Mouse (Mus musculus): ENCODE results near the gene Mrpl16. TPM values are rescaled to one million over a fixed set of nuclear protein-coding genes. Genes with fewer than 3 reads are reported as not detected.

Mrpl16 gene
- polyA plus RNA-seq, 1 experiment from 2014 or later = 53.1 TPM

GRCm38 (mm10) chr19:11766413-11766812, 3.8 kb upstream of the Mrpl16 start:
- DNase-seq (ENCODE audit: low spot score) (no peak), ATAC-seq (ENCODE audit: low FRiP score) (no peak)
- WGBS = 75% methylated on average over 4 of the region's 4 CpGs
- H3K36me3 ChIP-seq (replicated peaks; ENCODE audit: control insufficient read depth, insufficient read depth) = no peaks in the 10 kb centered on the region
- peaks cover 8% of the 10 kb centered on the region for H3K4me1 ChIP-seq (replicated peaks; ENCODE audit: control insufficient read depth, insufficient read depth, low read length)
- H3K9me3 ChIP-seq (ENCODE audit: control insufficient read depth, low read length) = no peaks in the 10 kb centered on the region
- no peak overlapping the region for H3K27ac ChIP-seq
- no peak overlapping the region for H3K4me3 ChIP-seq (replicated peaks; ENCODE audit: low read length)
- no peak overlapping the region for H3K4me2 ChIP-seq (replicated peaks)
- H3K27me3 ChIP-seq (ENCODE audit: control insufficient read depth, insufficient read depth, low read length) = 0 out of 2 replicates have a peak, but pooled peaks cover 5% of the 10 kb centered on the region
- H3K9ac ChIP-seq = no peak overlapping the region

- peak; percentile 69 for DNase-seq (ENCODE audit: low spot score)
- H3K4me3 ChIP-seq (replicated peaks; ENCODE audit: low read length) = no peak overlapping the region
- H3K27me3 ChIP-seq (ENCODE audit: control insufficient read depth, insufficient read depth, low read length) = 0 out of 2 replicates have a peak, but pooled peaks cover 5% of the 10 kb centered on the region
- no peak overlapping the region for H3K27ac ChIP-seq
- H3K9me3 ChIP-seq (ENCODE audit: control insufficient read depth, low read length) = no peaks in the 10 kb centered on the region
- H3K4me1 ChIP-seq (replicated peaks; ENCODE audit: control insufficient read depth, insufficient read depth, low read length) = peaks cover 8% of the 10 kb centered on the region
- H3K9ac ChIP-seq = no peak overlapping the region
- 19% methylated on average over 3 of the region's 3 CpGs for WGBS
- peaks cover 8% of the 10 kb centered on the region for H3K36me3 ChIP-seq (replicated peaks; ENCODE audit: control insufficient read depth, insufficient read depth)
- no peak overlapping the region for H3K4me2 ChIP-seq (replicated peaks)
- ATAC-seq (ENCODE audit: low FRiP score) = no peak
Measured at GRCm38 (mm10) chr19:11768163-11768562, 2.0 kb upstream of the Mrpl16 start.

GRCm38 (mm10) chr19:11769257-11769920, 802 bp upstream of the Mrpl16 start:
- H3K36me3 ChIP-seq (replicated peaks; ENCODE audit: control insufficient read depth, insufficient read depth) = peaks cover 20% of the 10 kb centered on the region
- 0 out of 2 replicates have a peak, but pooled peaks cover 5% of the 10 kb centered on the region for H3K27me3 ChIP-seq (ENCODE audit: control insufficient read depth, insufficient read depth, low read length)
- H3K9me3 ChIP-seq (ENCODE audit: control insufficient read depth, low read length) = no peaks in the 10 kb centered on the region
- H3K4me1 ChIP-seq (replicated peaks; ENCODE audit: control insufficient read depth, insufficient read depth, low read length) = peaks cover 8% of the 10 kb centered on the region
- H3K4me3 ChIP-seq (replicated peaks; ENCODE audit: low read length) = peak overlapping the region; percentile 82
- DNase-seq (ENCODE audit: low spot score) (no peak), ATAC-seq (ENCODE audit: low FRiP score) (0 out of 2 replicates have a peak, but pooled peaks have one; percentile 21)
- no peak overlapping the region for H3K27ac ChIP-seq
- WGBS = 90% methylated on average over 5 of the region's 5 CpGs
- H3K4me2 ChIP-seq (replicated peaks) = peak overlapping the region; percentile 95
- no peak overlapping the region for H3K9ac ChIP-seq

GRCm38 (mm10) chr19:11777191-11777865, 7.1 kb downstream of the Mrpl16 start:
- Histone ChIP-seq H3K4me3 (replicated peaks; ENCODE audit: low read length) (no peak overlapping the region), H3K9ac (no peak overlapping the region), H3K9me3 (ENCODE audit: control insufficient read depth, low read length) (no peaks in the 10 kb centered on the region), H3K4me1 (replicated peaks; ENCODE audit: control insufficient read depth, insufficient read depth, low read length) (no peaks in the 10 kb centered on the region), H3K4me2 (replicated peaks) (no peak overlapping the region), H3K36me3 (replicated peaks; ENCODE audit: control insufficient read depth, insufficient read depth) (peaks cover 42% of the 10 kb centered on the region), H3K27ac (no peak overlapping the region), H3K27me3 (ENCODE audit: control insufficient read depth, insufficient read depth, low read length) (no peaks in the 10 kb centered on the region)
- ATAC-seq (ENCODE audit: low FRiP score) (peak; percentile 34; the same call in 1 of the 2 replicates), DNase-seq (ENCODE audit: low spot score) (peak; percentile 86)
- 58% methylated on average over 7 of the region's 7 CpGs for WGBS

- Histone ChIP-seq H3K4me3 (replicated peaks; ENCODE audit: low read length) (no peak overlapping the region), H3K36me3 (replicated peaks; ENCODE audit: control insufficient read depth, insufficient read depth) (no peaks in the 10 kb centered on the region; the same call in 1 of the 2 replicates), H3K4me2 (replicated peaks) (no peak overlapping the region), H3K9ac (no peak overlapping the region), H3K9me3 (ENCODE audit: control insufficient read depth, low read length) (no peaks in the 10 kb centered on the region), H3K27me3 (ENCODE audit: control insufficient read depth, insufficient read depth, low read length) (no peaks in the 10 kb centered on the region), H3K4me1 (replicated peaks; ENCODE audit: control insufficient read depth, insufficient read depth, low read length) (no peaks in the 10 kb centered on the region), H3K27ac (no peak overlapping the region)
- DNase-seq (ENCODE audit: low spot score) (no peak), ATAC-seq (ENCODE audit: low FRiP score) (no peak)
- 91% methylated on average over 14 of the region's 14 CpGs for WGBS
Measured at GRCm38 (mm10) chr19:11785409-11786154, 15.4 kb downstream of the Mrpl16 start.

DNA sequence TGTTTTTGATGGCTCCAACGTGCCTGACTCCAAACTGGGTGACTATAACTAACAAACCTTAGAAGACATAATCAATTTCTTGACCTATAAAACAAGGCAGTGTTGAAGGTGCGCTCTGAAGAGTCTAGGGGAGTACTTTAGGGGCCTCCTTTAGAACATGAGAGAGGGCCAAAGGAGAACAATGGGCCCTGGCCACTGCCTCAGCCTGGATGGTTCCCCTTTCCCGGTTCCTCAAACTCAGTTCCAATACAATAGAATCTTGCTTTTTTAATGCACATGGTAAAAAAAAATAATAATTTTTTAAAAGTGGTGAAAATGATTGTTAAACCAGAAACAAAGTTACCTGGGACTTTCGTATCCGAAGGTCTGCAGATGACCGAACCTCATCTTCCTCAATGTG, 17.6 kb downstream of the Mrpl16 start:
- Histone ChIP-seq H3K4me1 (replicated peaks; ENCODE audit: control insufficient read depth, insufficient read depth, low read length) (no peaks in the 10 kb centered on the region), H3K27me3 (ENCODE audit: control insufficient read depth, insufficient read depth, low read length) (no peaks in the 10 kb centered on the region), H3K4me2 (replicated peaks) (no peak overlapping the region), H3K36me3 (replicated peaks; ENCODE audit: control insufficient read depth, insufficient read depth) (no peaks in the 10 kb centered on the region; the same call in 1 of the 2 replicates), H3K27ac (no peak overlapping the region), H3K9me3 (ENCODE audit: control insufficient read depth, low read length) (no peaks in the 10 kb centered on the region), H3K4me3 (replicated peaks; ENCODE audit: low read length) (no peak overlapping the region), H3K9ac (no peak overlapping the region)
- WGBS = 95% methylated on average over 6 of the region's 6 CpGs
- no peak for ATAC-seq (ENCODE audit: low FRiP score)
- DNase-seq (ENCODE audit: low spot score) = no peak

GRCm38 (mm10) chr19:11788876-11789275, 18.7 kb downstream of the Mrpl16 start:
- Histone ChIP-seq H3K4me3 (replicated peaks; ENCODE audit: low read length) (no peak overlapping the region), H3K9ac (no peak overlapping the region), H3K4me2 (replicated peaks) (no peak overlapping the region), H3K4me1 (replicated peaks; ENCODE audit: control insufficient read depth, insufficient read depth, low read length) (no peaks in the 10 kb centered on the region), H3K27me3 (ENCODE audit: control insufficient read depth, insufficient read depth, low read length) (no peaks in the 10 kb centered on the region), H3K9me3 (ENCODE audit: control insufficient read depth, low read length) (no peaks in the 10 kb centered on the region), H3K27ac (no peak overlapping the region), H3K36me3 (replicated peaks; ENCODE audit: control insufficient read depth, insufficient read depth) (no peaks in the 10 kb centered on the region; the same call in 1 of the 2 replicates)
- WGBS = 90% methylated on average over 6 of the region's 6 CpGs
- DNase-seq (ENCODE audit: low spot score) (no peak), ATAC-seq (ENCODE audit: low FRiP score) (no peak)

GRCm38 (mm10) chr19:11791825-11792224, 21.6 kb downstream of the Mrpl16 start:
- Histone ChIP-seq H3K27me3 (ENCODE audit: control insufficient read depth, insufficient read depth, low read length) (no peaks in the 10 kb centered on the region), H3K9ac (no peak overlapping the region), H3K9me3 (ENCODE audit: control insufficient read depth, low read length) (no peaks in the 10 kb centered on the region), H3K4me1 (replicated peaks; ENCODE audit: control insufficient read depth, insufficient read depth, low read length) (no peaks in the 10 kb centered on the region), H3K4me2 (replicated peaks) (no peak overlapping the region), H3K36me3 (replicated peaks; ENCODE audit: control insufficient read depth, insufficient read depth) (no peaks in the 10 kb centered on the region; the same call in 1 of the 2 replicates), H3K4me3 (replicated peaks; ENCODE audit: low read length) (no peak overlapping the region), H3K27ac (no peak overlapping the region)
- 77% methylated on average over 5 of the region's 5 CpGs for WGBS
- no peak for DNase-seq (ENCODE audit: low spot score)
- no peak for ATAC-seq (ENCODE audit: low FRiP score)

DNA sequence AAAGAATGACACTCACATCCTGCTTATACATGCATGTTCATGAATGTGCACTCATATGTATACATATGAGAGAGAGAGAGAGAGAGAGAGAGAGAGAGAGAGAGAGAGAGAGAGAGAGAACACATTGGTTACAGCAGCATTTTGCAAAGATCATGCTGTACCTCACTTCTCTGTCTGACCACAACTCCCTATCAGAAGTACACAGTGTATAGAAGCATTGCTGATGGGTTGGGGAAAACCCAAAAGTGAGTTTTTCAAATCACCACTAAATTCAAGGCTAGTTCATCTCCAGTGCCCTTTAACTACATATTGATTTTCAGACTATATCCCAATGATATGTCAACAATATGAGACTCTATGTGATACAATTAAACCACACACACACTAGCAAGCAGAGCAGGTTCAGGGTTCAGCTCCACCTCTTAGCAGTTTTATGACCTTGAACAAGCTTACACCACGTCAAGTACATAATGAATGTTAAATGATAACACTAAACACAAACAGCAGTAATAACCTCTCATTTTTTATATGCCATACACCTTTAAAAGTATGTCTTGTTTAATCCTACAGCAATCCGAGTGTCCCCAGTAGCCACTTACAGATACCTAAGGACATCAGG, 23.7 kb downstream of the Mrpl16 start:
- no peak for DNase-seq (ENCODE audit: low spot score)
- Histone ChIP-seq H3K27ac (no peak overlapping the region), H3K4me3 (replicated peaks; ENCODE audit: low read length) (no peak overlapping the region), H3K4me1 (replicated peaks; ENCODE audit: control insufficient read depth, insufficient read depth, low read length) (no peaks in the 10 kb centered on the region), H3K27me3 (ENCODE audit: control insufficient read depth, insufficient read depth, low read length) (no peaks in the 10 kb centered on the region), H3K9ac (no peak overlapping the region), H3K36me3 (replicated peaks; ENCODE audit: control insufficient read depth, insufficient read depth) (no peaks in the 10 kb centered on the region; the same call in 1 of the 2 replicates), H3K9me3 (ENCODE audit: control insufficient read depth, low read length) (no peaks in the 10 kb centered on the region), H3K4me2 (replicated peaks) (no peak overlapping the region)
- ATAC-seq (ENCODE audit: low FRiP score) = no peak
- WGBS = 86% methylated on average over 2 of the region's 2 CpGs
